Mouse (Mus musculus) lung, adult 2 months (tissue): ENCODE measurements around the gene Zc3h18.

Source experiments
- CTCF ChIP-seq: fragments of 200-500 bp; IDR thresholded peaks from 2 replicates; pipeline ENCODE4 v1.5.1; 2011; ENCODE audit warnings: mild to moderate bottlenecking, low read length, control low read depth; ENCODE audit not compliant: insufficient read depth
- POLR2A ChIP-seq: fragments of 200-500 bp; IDR thresholded peaks from 2 replicates; pipeline ENCODE4 v1.6.1; 2011; ENCODE audit warnings: low read depth, mild to moderate bottlenecking, control low read depth, low read length, borderline replicate concordance; ENCODE audit errors: extremely low read depth

- TF ChIP-seq POLR2A (no peak), CTCF (no peak)
These were observed 80.8 kb downstream of the Zc3h18 start for GRCm38 (mm10) chr8:122457171-122457570.
